Mouse (Mus musculus): ENCODE results near the gene Lipn. TPM values are rescaled to one million over a fixed set of nuclear protein-coding genes. Genes with fewer than 3 reads are reported as not detected.

Lipn gene
- not detected for total RNA-seq (2021)

DNA sequence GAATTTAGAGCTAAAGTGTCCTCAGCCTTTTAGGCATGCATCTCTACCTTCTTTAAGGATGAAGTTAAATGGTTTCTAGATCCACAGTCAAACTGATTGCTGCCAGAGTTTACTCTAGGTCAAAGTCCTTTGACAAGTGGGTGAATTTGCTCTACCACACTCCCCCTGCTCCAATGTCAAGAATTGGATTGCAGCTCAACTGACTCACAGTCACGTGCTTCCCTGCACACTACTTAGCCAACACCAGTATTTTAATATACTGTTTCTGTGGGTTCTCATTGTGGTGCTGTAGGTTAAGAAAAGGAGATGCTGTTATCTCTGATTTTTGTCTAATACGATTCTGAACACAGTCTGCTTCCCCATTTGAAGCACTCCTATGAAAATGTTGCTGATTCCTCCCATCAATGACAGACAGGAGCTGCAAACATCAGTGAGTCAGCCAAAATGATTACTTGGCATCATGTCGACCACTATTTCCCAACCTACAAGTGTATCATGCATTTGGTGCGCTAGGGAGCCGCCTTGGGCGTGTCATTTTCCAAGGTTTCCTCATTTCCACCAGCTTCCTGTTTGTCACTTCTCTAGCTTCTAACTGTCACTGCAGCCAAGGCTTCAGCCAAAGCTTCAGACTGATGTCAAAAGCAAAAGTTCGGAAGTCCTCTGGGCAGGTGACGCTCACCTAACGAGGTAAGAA is at the start of gene Lipn:
Gene Lipn, plus strand, starts transcription at position 580 of the 694 bp plus-strand sequence.
- intact Hi-C loops (cut with DNase I), result no loop called here
- DNase-seq (ENCODE audit: low spot score in 2 of 2), result no peak

DNA sequence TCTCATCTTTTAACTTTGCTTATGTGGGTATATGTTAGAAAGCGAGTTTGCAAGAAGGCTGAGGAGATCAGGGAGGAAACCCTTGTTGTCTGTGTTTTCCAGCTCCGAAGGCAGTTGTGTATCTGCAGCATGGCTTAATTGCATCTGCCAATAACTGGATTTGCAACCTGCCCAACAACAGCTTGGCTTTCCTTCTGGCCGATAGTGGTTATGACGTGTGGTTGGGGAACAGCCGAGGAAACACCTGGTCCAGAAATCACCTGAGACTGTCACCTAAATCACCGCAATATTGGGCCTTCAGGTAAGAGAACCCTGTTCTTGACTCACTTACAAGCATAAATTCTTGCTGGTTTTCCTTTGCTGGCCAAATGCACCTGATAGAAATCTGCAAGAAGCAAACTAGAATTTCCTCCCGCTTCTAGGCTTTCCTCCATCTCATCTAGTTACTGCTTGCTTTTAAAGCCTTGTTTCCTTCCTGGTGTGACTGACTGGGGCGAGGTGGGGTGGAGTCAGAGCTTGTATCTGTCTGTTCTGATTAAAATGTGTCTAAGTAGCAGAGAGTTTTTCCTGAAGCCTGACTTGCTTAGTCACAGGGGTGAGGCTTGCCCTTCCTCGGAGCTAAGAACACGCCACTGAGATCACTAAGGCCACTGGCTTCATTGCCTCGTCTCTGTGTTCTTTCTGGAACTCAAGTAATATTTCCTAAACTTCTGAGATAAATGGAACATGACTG is 45.6 kb upstream of the Lipn start:
- DNase-seq (ENCODE audit: low spot score in 2 of 2), result no peak
- intact Hi-C loops (cut with DNase I), result loop anchor here (5.0 kb wide), 1 partner anchor 639 kb away; no protein-coding TSS in a partner anchor

DNA sequence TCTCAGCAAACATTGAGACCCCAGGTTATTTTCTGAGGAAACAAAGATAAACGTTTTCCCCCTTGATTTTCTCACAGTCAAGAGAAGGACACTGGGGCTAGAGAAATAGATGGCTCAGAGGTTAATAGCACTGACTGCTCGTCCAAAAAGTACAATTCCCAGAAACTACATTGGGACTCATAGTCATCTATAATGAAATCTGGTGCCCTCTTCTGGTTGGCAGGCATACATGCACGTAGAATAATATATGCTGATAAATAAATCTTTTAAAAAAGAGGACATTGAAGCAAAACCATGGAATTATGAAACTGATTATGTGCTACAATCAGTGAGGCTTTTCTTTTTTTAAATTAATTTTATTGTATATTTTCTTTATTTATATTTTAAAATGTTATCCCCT is 44.4 kb upstream of the Lipn start:
- intact Hi-C loops (cut with DNase I), result loop anchor here (5.0 kb wide), 1 partner anchor 640 kb away; no protein-coding TSS in a partner anchor
- no peak for DNase-seq (ENCODE audit: low spot score in 2 of 2)

- intact Hi-C loops (cut with DNase I), result no loop called here
Measured at GRCm38 (mm10) chr19:34039731-34040130, 27.4 kb upstream of the Lipn start.

DNA sequence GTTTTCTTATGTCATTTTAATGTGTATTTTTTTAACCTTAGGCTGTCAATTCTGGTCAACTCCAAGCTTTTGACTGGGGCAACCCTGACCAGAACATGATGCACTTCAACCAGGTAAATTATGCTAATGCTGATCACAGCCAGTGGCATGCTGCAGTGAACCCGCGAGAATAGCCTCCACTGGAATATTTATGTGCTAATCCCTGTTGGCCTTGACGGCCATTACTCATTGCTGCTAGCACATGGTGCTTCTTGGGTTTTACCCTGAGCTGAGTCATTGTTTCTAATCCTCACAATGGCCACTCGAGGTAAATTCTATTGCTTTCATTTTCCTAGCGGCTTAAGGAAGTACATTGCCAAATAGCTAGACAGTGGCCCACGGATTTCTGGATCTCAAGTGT is 24.1 kb upstream of the Lipn start:
- DNase-seq (ENCODE audit: low spot score in 2 of 2), result no peak
- intact Hi-C loops (cut with DNase I), result no loop called here

More at GRCm38 (mm10) chr19:34039731-34040130, 27.4 kb upstream of the Lipn start:
- DNase-seq (ENCODE audit: low spot score in 2 of 2), result no peak

DNA sequence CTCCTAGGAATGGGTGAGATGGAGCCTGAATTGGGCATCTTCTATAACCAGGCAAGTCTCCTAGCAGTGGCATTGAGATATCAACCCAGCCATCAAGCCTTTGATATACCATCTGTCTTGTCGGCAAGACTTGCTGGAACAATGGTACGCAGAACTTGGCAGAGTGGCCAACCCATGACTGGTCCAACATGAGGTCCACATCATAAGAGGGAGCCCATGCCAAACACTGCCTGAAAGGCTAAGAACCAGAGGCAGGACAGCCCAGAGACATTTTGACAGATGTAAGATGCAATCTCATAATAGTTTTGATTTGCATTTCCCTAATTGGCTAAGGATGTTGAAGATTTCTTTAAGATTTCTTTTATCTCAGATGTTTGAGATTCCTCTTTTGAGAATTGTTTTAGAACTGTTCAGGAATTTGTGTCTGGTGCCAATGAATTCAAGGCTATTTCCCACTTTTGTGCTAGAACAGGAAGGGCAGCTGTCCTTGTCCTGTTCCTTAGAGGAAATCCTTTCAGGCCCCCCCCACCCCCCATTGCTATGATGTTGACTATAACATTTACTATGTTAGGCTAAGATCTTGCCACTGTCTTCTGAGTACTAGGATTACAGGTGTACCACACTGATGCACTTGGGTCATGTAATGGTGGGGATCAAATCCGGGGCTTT is 17.7 kb upstream of the Lipn start:
- DNase-seq (ENCODE audit: low spot score in 2 of 2), result no peak
- intact Hi-C loops (cut with DNase I), result no loop called here

- DNase-seq (ENCODE audit: low spot score in 2 of 2), result no peak
- intact Hi-C loops (cut with DNase I), result no loop called here
Measured at GRCm38 (mm10) chr19:34051502-34051901, 15.7 kb upstream of the Lipn start.

DNA sequence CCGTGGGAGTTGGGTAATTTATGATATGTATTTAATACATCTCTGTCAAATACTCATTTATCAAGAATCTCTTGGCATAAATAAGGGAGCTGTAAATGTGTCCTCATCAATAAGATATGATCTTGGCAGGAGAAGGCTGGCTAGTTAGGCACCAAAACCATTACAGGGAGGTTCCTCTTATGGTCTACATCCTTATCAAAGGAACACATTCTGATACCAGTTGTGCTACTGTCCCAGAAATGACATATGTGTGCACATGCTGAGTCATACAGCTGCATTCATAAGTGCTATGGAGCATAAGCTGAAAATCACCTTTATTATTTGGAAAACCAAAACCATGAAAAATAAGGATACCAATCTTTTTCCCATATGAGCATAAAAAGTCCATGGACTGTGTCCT is 3.6 kb upstream of the Lipn start:
- intact Hi-C loops (cut with DNase I), result no loop called here
- DNase-seq (ENCODE audit: low spot score in 2 of 2), result no peak

GRCm38 (mm10) chr19:34064059-34064458 is 3.1 kb upstream of the Lipn start:
- no peak for DNase-seq (ENCODE audit: low spot score in 2 of 2)
- intact Hi-C loops (cut with DNase I), result no loop called here

DNA sequence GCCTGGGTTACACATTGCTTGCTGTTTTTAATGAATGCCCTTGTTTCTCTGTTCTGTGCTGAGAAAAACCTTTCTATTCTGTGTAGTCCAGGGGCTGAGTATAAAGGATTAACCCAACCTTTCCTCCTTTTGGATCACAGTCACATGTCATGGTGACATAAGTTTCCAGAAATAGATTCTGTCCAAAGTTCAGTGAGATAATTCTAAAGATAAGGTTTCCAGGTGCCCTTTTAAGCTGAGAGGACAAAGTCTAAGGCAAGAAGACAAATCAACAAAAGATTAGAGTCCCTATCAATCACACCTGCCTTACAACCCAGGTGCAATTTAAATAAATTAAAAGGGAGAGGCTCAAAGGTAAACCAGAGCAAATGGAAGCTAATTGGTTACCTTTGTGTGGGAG is 7.1 kb downstream of the Lipn start:
- no peak for DNase-seq (ENCODE audit: low spot score in 2 of 2)
- intact Hi-C loops (cut with DNase I), result no loop called here

GRCm38 (mm10) chr19:34078130-34078529 is 11.0 kb downstream of the Lipn start:
- intact Hi-C loops (cut with DNase I), result no loop called here
- no peak for DNase-seq (ENCODE audit: low spot score in 2 of 2)

GRCm38 (mm10) chr19:34089011-34089680 is 22.0 kb downstream of the Lipn start:
- DNase-seq (ENCODE audit: low spot score in 2 of 2), result no peak
- intact Hi-C loops (cut with DNase I), result no loop called here

GRCm38 (mm10) chr19:34095381-34095780 is 28.2 kb downstream of the Lipn start:
- DNase-seq (ENCODE audit: low spot score in 2 of 2), result no peak
- intact Hi-C loops (cut with DNase I), result no loop called here

- no peak for DNase-seq (ENCODE audit: low spot score in 2 of 2)
- intact Hi-C loops (cut with DNase I), result no loop called here
Measured at GRCm38 (mm10) chr19:34096228-34096627, 29.1 kb downstream of the Lipn start.

DNA sequence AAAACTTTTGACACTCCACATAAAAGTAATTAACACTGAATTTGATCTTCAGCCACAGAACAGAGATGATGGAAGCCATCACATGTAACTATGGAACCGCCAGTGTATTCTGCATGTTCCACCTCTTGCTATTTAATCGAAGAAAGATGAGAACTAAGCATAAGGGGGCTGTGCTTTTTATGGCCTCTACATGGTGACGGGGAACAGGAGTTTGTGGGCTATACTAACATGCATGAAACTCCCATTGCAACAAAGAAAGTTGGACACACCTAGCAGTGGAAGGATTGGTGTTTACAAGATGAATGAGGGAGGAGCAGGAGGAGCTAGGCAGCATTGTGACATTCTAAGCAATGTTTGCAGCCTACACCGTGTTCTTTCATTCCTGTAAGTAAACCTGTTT is 33.5 kb downstream of the Lipn start, which contains the start of gene Lipm:
Gene Lipm, plus strand, starts transcription at position 301 of the 400 bp plus-strand sequence.
- DNase-seq (ENCODE audit: low spot score in 2 of 2), result no peak
- intact Hi-C loops (cut with DNase I), result no loop called here

GRCm38 (mm10) chr19:34101888-34102287 is 34.7 kb downstream of the Lipn start:
- DNase-seq (ENCODE audit: low spot score in 2 of 2), result no peak
- intact Hi-C loops (cut with DNase I), result no loop called here

DNA sequence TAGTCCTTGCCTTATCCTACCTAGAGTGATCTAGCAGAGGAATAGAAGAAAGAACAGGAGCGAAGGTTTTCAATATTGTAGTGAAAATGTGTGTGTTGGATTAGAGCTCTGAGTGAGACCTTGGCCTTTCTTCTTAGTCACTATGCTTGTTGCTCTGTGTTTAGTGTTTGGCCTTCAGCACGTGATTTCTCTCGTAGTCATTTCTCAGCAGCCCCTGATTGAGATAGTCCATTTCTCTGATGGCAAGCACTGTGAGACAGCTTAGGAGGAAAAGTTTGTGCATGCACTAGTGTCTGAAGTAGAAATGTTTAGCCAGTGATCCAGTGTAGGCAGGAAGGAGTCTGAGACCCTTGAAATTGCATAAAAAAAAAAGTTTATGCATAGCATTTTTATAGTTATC is 37.7 kb downstream of the Lipn start:
- DNase-seq (ENCODE audit: low spot score in 2 of 2), result no peak
- intact Hi-C loops (cut with DNase I), result no loop called here

GRCm38 (mm10) chr19:34119102-34119501 is 51.9 kb downstream of the Lipn start:
- intact Hi-C loops (cut with DNase I), result no loop called here
- no peak for DNase-seq (ENCODE audit: low spot score in 2 of 2)

- no peak for DNase-seq (ENCODE audit: low spot score in 2 of 2)
- intact Hi-C loops (cut with DNase I), result no loop called here
Measured at GRCm38 (mm10) chr19:34119653-34120052, 52.5 kb downstream of the Lipn start.

GRCm38 (mm10) chr19:34120107-34120731 is 53.1 kb downstream of the Lipn start:
- no peak for DNase-seq (ENCODE audit: low spot score in 2 of 2)
- intact Hi-C loops (cut with DNase I), result no loop called here
